Mouse (Mus musculus): Measurements from ENCODE around the gene Ankrd27. TPM values are rescaled to one million over a fixed set of nuclear protein-coding genes. Genes with fewer than 3 reads are reported as not detected.

Gene Ankrd27
- polyA plus RNA-seq, 1 experiment from 2014 or later, result 18.7 TPM

- 27% methylated on average over 4 of the region's 4 CpGs for WGBS
- Histone ChIP-seq H3K36me3 (replicated peaks; ENCODE audit: control insufficient read depth, insufficient read depth) (no peaks in the 10 kb centered on the region), H3K9me3 (ENCODE audit: control insufficient read depth, low read length) (no peaks in the 10 kb centered on the region), H3K4me1 (replicated peaks; ENCODE audit: control insufficient read depth, insufficient read depth, low read length) (peaks cover 6% of the 10 kb centered on the region; the same call in 1 of the 2 replicates), H3K27ac (no peak overlapping the region), H3K4me2 (replicated peaks) (no peak overlapping the region), H3K27me3 (ENCODE audit: control insufficient read depth, insufficient read depth, low read length) (peaks cover 27% of the 10 kb centered on the region), H3K4me3 (replicated peaks; ENCODE audit: low read length) (no peak overlapping the region), H3K9ac (no peak overlapping the region)
- ATAC-seq (ENCODE audit: low FRiP score) (no peak), DNase-seq (ENCODE audit: low spot score) (no peak)
Measured at GRCm38 (mm10) chr7:35579849-35580248, 6.2 kb upstream of the Ankrd27 start.

- Histone ChIP-seq H3K27ac (no peak overlapping the region), H3K4me2 (replicated peaks) (no peak overlapping the region), H3K4me1 (replicated peaks; ENCODE audit: control insufficient read depth, insufficient read depth, low read length) (peaks cover 18% of the 10 kb centered on the region), H3K27me3 (ENCODE audit: control insufficient read depth, insufficient read depth, low read length) (peaks cover 32% of the 10 kb centered on the region), H3K36me3 (replicated peaks; ENCODE audit: control insufficient read depth, insufficient read depth) (no peaks in the 10 kb centered on the region), H3K4me3 (replicated peaks; ENCODE audit: low read length) (no peak overlapping the region), H3K9ac (no peak overlapping the region), H3K9me3 (ENCODE audit: control insufficient read depth, low read length) (no peaks in the 10 kb centered on the region)
- no peak for ATAC-seq (ENCODE audit: low FRiP score)
- 75% methylated on average over 5 of the region's 5 CpGs for whole genome bisulfite sequencing
- DNase-seq (ENCODE audit: low spot score), result no peak
Measured at GRCm38 (mm10) chr7:35582719-35583118, 3.3 kb upstream of the Ankrd27 start.

- peaks cover 18% of the 10 kb centered on the region for H3K4me1 ChIP-seq (replicated peaks; ENCODE audit: control insufficient read depth, insufficient read depth, low read length)
- WGBS, result 18% methylated on average over 11 of the region's 11 CpGs
- H3K4me2 ChIP-seq (replicated peaks), result no peak overlapping the region
- H3K9me3 ChIP-seq (ENCODE audit: control insufficient read depth, low read length), result no peaks in the 10 kb centered on the region
- H3K9ac ChIP-seq, result no peak overlapping the region
- DNase-seq (ENCODE audit: low spot score), result no peak
- H3K27ac ChIP-seq, result no peak overlapping the region
- H3K27me3 ChIP-seq (ENCODE audit: control insufficient read depth, insufficient read depth, low read length), result peaks cover 32% of the 10 kb centered on the region
- no peak for ATAC-seq (ENCODE audit: low FRiP score)
- H3K36me3 ChIP-seq (replicated peaks; ENCODE audit: control insufficient read depth, insufficient read depth), result no peaks in the 10 kb centered on the region
- no peak overlapping the region for H3K4me3 ChIP-seq (replicated peaks; ENCODE audit: low read length)
Measured at GRCm38 (mm10) chr7:35583476-35584025, 2.5 kb upstream of the Ankrd27 start.

GRCm38 (mm10) chr7:35584068-35584785 lies 1.8 kb upstream of the Ankrd27 start:
- peak overlapping the region; percentile 45; the same call in 1 of the 2 replicates for H3K9ac ChIP-seq
- ATAC-seq (ENCODE audit: low FRiP score) (no peak), DNase-seq (ENCODE audit: low spot score) (no peak)
- H3K4me2 ChIP-seq (replicated peaks), result peak overlapping the region; percentile 99
- H3K4me3 ChIP-seq (replicated peaks; ENCODE audit: low read length), result peak overlapping the region; percentile 68
- no peak overlapping the region for H3K27ac ChIP-seq
- H3K27me3 ChIP-seq (ENCODE audit: control insufficient read depth, insufficient read depth, low read length), result peaks cover 32% of the 10 kb centered on the region
- H3K36me3 ChIP-seq (replicated peaks; ENCODE audit: control insufficient read depth, insufficient read depth), result no peaks in the 10 kb centered on the region
- 4% methylated on average over 36 of the region's 36 CpGs for WGBS
- H3K4me1 ChIP-seq (replicated peaks; ENCODE audit: control insufficient read depth, insufficient read depth, low read length), result peaks cover 18% of the 10 kb centered on the region
- H3K9me3 ChIP-seq (ENCODE audit: control insufficient read depth, low read length), result no peaks in the 10 kb centered on the region

- H3K27ac ChIP-seq, result no peak overlapping the region
- H3K9ac ChIP-seq, result peak overlapping the region; percentile 45
- peak overlapping the region; percentile 68 for H3K4me3 ChIP-seq (replicated peaks; ENCODE audit: low read length)
- peaks cover 32% of the 10 kb centered on the region for H3K27me3 ChIP-seq (ENCODE audit: control insufficient read depth, insufficient read depth, low read length)
- ATAC-seq (ENCODE audit: low FRiP score), result no peak
- H3K4me1 ChIP-seq (replicated peaks; ENCODE audit: control insufficient read depth, insufficient read depth, low read length), result peaks cover 18% of the 10 kb centered on the region
- no peaks in the 10 kb centered on the region for H3K36me3 ChIP-seq (replicated peaks; ENCODE audit: control insufficient read depth, insufficient read depth)
- DNase-seq (ENCODE audit: low spot score), result no peak
- no peaks in the 10 kb centered on the region for H3K9me3 ChIP-seq (ENCODE audit: control insufficient read depth, low read length)
- H3K4me2 ChIP-seq (replicated peaks), result peak overlapping the region; percentile 99
- WGBS, result under 1% methylated on average over 44 of the region's 50 CpGs
Measured at GRCm38 (mm10) chr7:35584786-35585190, 1.3 kb upstream of the Ankrd27 start.

GRCm38 (mm10) chr7:35585191-35586054 lies 621 bp upstream of the Ankrd27 start, which contains the start of gene Rgs9bp:
TSS of gene Rgs9bp (minus strand) at chr7:35585582.
- WGBS, result under 1% methylated on average over 45 of the region's 45 CpGs
- no peak within 1 kb of the TSS for H3K27ac ChIP-seq
- no peak for DNase-seq (ENCODE audit: low spot score)

GRCm38 (mm10) chr7:35586906-35587445 lies 932 bp downstream of the Ankrd27 start:
- peak overlapping the region; percentile 68 for H3K4me3 ChIP-seq (replicated peaks; ENCODE audit: low read length)
- H3K9me3 ChIP-seq (ENCODE audit: control insufficient read depth, low read length), result no peaks in the 10 kb centered on the region
- peak overlapping the region; percentile 72 for H3K9ac ChIP-seq
- DNase-seq (ENCODE audit: low spot score) (no peak), ATAC-seq (ENCODE audit: low FRiP score) (no peak)
- H3K4me2 ChIP-seq (replicated peaks), result peak overlapping the region; percentile 99
- 22% methylated on average over 15 of the region's 15 CpGs for WGBS
- H3K27ac ChIP-seq, result no peak overlapping the region
- peaks cover 32% of the 10 kb centered on the region for H3K27me3 ChIP-seq (ENCODE audit: control insufficient read depth, insufficient read depth, low read length)
- H3K4me1 ChIP-seq (replicated peaks; ENCODE audit: control insufficient read depth, insufficient read depth, low read length), result peaks cover 18% of the 10 kb centered on the region
- H3K36me3 ChIP-seq (replicated peaks; ENCODE audit: control insufficient read depth, insufficient read depth), result peaks cover 3% of the 10 kb centered on the region

More at GRCm38 (mm10) chr7:35585191-35586054, 621 bp upstream of the Ankrd27 start, which contains the start of gene Rgs9bp:
- peak; percentile 59 for ATAC-seq (ENCODE audit: low FRiP score)
- Histone ChIP-seq H3K4me3 (replicated peaks; ENCODE audit: low read length) (peak within 1 kb of the TSS; percentile 68), H3K9me3 (ENCODE audit: control insufficient read depth, low read length) (no peaks in the 10 kb centered on the region), H3K4me2 (replicated peaks) (peak within 1 kb of the TSS; percentile 99), H3K9ac (peak within 1 kb of the TSS; percentile 72), H3K27me3 (ENCODE audit: control insufficient read depth, insufficient read depth, low read length) (peaks cover 32% of the 10 kb centered on the region), H3K36me3 (replicated peaks; ENCODE audit: control insufficient read depth, insufficient read depth) (no peaks in the 10 kb centered on the region), H3K4me1 (replicated peaks; ENCODE audit: control insufficient read depth, insufficient read depth, low read length) (peaks cover 18% of the 10 kb centered on the region)

- no peak overlapping the region for H3K27ac ChIP-seq
- ATAC-seq (ENCODE audit: low FRiP score), result no peak
Measured at GRCm38 (mm10) chr7:35587728-35588127, 1.7 kb downstream of the Ankrd27 start.

More at GRCm38 (mm10) chr7:35587728-35588127, 1.7 kb downstream of the Ankrd27 start:
- Histone ChIP-seq H3K4me3 (replicated peaks; ENCODE audit: low read length) (no peak overlapping the region), H3K4me1 (replicated peaks; ENCODE audit: control insufficient read depth, insufficient read depth, low read length) (peaks cover 18% of the 10 kb centered on the region), H3K36me3 (replicated peaks; ENCODE audit: control insufficient read depth, insufficient read depth) (peaks cover 10% of the 10 kb centered on the region), H3K4me2 (replicated peaks) (no peak overlapping the region), H3K27me3 (ENCODE audit: control insufficient read depth, insufficient read depth, low read length) (peaks cover 26% of the 10 kb centered on the region), H3K9me3 (ENCODE audit: control insufficient read depth, low read length) (no peaks in the 10 kb centered on the region), H3K9ac (no peak overlapping the region)
- no peak for DNase-seq (ENCODE audit: low spot score)
- 90% methylated on average over 5 of the region's 5 CpGs for WGBS

Data from hindbrain, embryonic 14.5 days (tissue).